Mouse (Mus musculus) brown adipose tissue, adult 24 weeks (tissue): ENCODE data around the gene Cmtm3. TPM values are rescaled to one million over a fixed set of nuclear protein-coding genes. Genes with fewer than 3 reads are reported as not detected.

ENCODE experiments used
- H3K27ac ChIP-seq: fragments of 200-500 bp; replicated peaks from 2 replicates; pipeline ENCODE4 v1.5.1; 2012; ENCODE audit warnings: low read depth, mild to moderate bottlenecking, low read length
- H3K4me1 ChIP-seq: fragments of 200-500 bp; 2 replicates; pipeline ENCODE4 v1.6.1; 2012; ENCODE audit warnings: low read length, mixed read lengths; ENCODE audit not compliant: control insufficient read depth, insufficient read depth, insufficient read length
- H3K4me3 ChIP-seq: fragments of 200-500 bp; 2 replicates; pipeline ENCODE4 v1.5.1; 2012; ENCODE audit warnings: low read depth, mild to moderate bottlenecking, low read length, moderate library complexity; ENCODE audit not compliant: insufficient read depth
- polyA plus RNA-seq: library from polyadenylated mRNA; stranded (reverse); fragments of >200 nt; gene quantifications from 2 replicates; pipeline ENCODE4 v1.2.4, GENCODE M21; 2012; ENCODE audit not compliant: missing spikeins, insufficient read depth, insufficient read length

Cmtm3 gene
- polyA plus RNA-seq, 1 experiment, result 15.1 TPM

DNA sequence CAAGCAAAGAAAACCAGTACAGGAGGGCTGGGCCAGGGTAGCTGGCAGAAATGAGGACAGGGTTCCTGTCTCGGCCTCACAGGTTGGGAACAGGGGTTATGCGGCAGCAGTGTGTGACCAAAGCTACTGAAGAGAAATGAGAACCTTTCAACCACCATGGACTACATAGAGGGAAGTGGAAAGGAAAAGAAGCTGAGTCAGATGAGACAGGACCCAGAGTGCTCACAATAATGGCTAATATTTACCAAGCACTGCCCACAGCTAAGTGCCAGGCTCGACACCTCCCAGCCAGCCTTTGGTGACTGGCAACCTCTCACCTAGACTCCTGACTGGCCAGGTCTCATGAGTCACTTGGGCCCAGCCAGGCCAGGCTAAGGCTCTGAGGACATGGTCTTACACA is 44.8 kb downstream of the Cmtm3 start:
- Histone ChIP-seq H3K4me1 (peaks cover 46% of the 10 kb centered on the region), H3K27ac (peak overlapping the region; percentile 97), H3K4me3 (0 out of 2 replicates have a peak overlapping the region, but pooled peaks have one; percentile 8)

DNA sequence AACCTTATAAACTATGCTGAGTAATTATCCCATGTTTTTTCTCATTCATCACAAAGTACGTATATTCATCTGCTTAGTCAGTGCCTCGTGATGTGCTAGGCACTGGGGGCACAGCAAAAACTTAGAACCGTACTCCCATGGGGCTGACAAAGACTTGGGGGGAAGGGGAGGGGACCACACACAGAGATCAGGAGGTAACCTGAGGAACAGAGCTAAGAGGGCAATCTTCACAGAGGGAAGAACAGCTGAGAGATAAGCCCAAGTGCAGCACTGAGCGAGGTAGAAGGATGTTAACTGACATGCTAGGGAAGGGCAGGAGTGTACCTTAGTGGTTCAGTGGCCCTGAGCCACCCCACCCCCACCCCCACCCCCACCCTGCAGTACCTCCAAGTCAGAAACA is 47.5 kb downstream of the Cmtm3 start:
- H3K27ac ChIP-seq, result 0 out of 2 replicates have a peak overlapping the region, but pooled peaks have one; percentile 16
- peaks cover 41% of the 10 kb centered on the region for H3K4me1 ChIP-seq
- H3K4me3 ChIP-seq, result no peak overlapping the region

DNA sequence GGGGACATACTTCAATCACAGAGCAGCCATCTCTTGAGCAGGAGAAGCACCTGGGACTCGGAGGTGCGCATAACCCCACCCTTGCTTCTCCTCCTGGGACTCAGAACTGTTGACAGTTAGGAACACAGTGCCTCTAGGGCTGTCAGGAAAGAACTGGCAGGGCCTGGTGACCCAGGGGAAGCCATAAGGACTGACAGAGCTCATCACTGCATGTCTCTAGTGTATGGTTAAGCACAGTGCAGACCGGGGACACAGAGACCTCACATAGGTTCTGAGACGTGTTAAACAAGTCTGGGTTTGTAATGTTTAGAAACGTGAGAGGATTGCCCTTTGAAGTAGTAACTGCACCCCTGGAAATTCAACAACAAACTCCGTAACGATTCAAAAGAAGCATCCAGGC is 48.3 kb downstream of the Cmtm3 start:
- H3K4me1 ChIP-seq, result peaks cover 38% of the 10 kb centered on the region
- H3K27ac ChIP-seq, result peak overlapping the region; percentile 86
- H3K4me3 ChIP-seq, result no peak overlapping the region

DNA sequence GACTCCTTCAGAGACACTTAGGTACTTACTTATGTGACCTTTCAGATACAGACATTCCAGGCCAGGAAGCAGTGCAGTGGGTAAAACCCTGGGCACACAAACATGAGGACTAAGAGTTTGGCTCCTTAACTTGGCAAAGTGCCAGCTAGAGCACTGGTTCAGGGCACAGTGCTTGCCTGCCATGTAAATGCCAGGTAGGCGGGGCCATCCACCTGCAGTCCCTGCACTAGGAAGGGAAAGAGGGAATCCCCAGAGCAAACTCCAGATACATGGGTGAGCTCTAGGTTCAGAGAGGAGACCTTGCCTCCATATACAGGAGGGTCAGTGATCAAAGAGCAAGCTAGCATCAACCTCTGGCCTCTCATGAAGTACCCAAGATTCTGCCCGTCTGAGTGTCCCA is 48.8 kb downstream of the Cmtm3 start:
- Histone ChIP-seq H3K27ac (peak overlapping the region; percentile 86), H3K4me1 (peaks cover 34% of the 10 kb centered on the region), H3K4me3 (no peak overlapping the region)

DNA sequence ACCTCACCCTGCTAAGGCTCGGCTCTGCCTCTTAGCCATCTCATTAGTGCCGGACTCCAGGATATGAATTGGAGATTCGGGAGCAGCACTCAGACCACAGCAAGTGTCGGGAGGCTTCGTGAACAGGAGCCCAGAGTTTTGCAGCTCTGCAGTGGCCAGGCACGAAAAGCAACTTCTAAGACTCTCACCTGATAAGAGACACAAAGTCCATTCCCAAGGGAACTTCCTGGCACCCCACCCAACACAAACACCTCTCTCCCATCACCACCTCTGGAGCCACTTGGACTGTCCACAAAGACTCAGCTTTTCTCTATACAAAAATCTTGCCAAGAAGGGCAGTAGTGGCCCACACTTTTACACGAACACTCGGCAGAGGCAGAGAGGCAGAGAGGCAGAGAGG is 51.0 kb downstream of the Cmtm3 start:
- no peak overlapping the region for H3K4me3 ChIP-seq
- peak overlapping the region; percentile 3; the same call in 1 of the 2 replicates for H3K27ac ChIP-seq
- peaks cover 23% of the 10 kb centered on the region for H3K4me1 ChIP-seq

DNA sequence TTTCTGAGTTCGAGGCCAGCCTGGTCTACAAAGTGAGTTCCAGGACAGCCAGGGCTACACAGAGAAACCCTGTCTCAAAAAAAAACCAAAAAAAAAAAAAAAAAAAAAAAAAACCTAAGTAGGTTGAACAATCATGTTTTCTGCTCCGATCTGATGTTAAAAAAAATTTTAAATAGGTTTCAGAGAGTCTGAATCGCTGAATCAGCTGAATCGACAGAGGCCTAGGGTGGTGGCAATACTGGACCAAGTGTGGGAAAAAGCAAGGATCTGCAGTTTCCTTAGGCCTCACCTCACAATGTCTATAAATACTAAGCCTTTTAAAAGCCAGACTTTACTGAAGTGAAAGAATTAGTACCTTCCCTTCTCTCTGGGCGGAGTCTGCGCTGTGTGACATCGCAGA is 53.9 kb downstream of the Cmtm3 start:
- Histone ChIP-seq H3K4me1 (peaks cover 4% of the 10 kb centered on the region), H3K4me3 (no peak overlapping the region), H3K27ac (no peak overlapping the region)

DNA sequence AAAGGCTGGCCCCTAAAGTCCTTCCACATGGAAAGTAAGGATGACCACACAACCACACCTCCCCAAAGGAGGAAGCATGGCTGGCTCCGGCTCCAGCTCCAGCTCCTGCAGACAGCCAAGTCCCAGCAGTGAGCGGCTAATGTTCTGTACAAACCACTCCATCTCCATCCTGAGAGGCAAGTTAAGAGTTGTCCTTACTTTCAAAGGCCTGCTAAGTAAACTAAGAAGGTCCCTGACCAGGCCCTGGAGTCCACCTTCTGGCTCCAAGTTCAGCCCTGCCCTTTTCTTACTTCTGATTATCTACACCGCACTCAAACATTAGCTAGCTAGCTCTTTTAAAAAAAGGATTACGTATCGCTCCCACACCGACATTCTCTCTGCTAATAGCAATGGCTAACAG is 54.6 kb downstream of the Cmtm3 start:
- peaks cover 4% of the 10 kb centered on the region for H3K4me1 ChIP-seq
- H3K4me3 ChIP-seq, result peak overlapping the region; percentile 23; the same call in 1 of the 2 replicates
- H3K27ac ChIP-seq, result no peak overlapping the region

DNA sequence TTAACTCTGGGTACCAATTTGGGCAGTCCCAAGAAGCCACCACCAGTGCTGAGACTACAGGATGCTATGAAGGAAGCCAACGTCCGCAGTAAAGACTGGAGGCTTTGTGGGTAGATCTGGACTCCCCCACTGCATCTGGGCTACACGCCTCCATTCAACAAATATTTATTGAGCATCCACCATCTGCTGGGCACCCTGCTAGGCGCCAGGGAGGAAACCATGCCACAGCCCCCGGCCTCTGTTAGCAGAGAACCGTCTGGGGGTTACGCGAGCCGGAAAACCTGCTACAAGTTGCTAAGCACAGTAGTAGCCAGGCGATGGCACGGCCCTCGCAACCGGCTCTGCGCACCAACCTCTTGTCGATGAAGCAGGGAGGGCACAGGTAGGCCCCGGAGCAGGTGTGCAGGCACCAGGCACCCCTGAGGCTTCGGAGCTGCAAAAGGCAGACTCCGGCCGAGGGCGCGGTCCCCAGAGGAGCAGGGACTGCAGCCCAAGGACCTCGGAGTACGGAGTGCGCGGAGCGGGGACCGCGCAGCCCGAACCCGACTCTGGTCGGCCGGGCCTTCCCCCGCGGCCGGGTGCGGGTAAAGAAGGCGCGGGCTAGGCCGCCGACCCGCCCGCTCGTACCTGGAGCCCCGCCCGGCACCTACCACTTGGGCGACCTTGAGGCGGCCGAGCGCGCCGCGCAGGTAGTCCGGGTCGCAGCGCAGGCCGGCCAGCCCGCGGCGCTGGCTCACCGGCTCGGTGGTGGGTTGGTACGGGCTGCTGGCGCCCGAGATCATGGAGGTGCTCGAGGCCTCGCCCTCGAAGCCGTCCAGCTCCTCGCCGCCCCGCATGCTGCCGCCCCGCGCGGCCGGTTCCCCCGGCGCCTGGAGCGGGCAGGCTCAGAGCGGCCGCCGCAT is 55.8 kb downstream of the Cmtm3 start:
- peaks cover 4% of the 10 kb centered on the region for H3K4me1 ChIP-seq
- peak overlapping the region; percentile 79 for H3K27ac ChIP-seq
- peak overlapping the region; percentile 97 for H3K4me3 ChIP-seq

DNA sequence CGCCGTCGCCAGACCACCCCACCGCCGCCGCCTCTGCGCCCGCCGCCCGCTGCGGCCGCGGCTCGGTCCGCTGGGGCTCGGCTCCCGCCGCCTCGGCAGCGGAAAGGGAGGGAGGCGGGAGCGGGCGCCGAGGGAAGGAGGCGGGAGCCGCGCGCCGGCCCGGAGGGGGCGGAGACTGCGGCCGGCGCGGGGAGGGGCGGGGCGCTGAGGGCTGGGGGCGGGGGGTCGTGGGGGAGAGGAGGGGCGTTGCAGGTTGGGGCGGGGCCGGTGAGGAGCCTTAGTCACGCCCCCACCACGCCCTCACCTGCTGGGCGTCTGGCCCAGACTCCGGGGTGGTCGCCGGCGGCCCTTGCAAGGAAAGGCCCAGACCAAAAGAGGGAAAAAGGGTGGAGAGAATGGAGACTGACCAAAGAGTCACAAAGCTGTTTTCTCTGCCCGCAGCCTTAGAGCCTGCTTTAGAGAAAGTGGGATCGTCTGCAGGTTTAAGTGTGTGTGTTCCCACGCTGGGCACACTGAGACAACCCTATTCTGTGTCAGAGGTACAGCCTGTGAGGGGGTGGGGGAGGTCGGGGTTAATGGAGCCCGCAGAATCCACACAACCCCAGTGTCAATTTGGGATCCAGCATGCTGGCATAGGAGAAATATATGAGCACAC is 56.6 kb downstream of the Cmtm3 start, which contains the start of gene Cmtm4:
Gene Cmtm4, minus strand, starts transcription at position 105 of the 655 bp plus-strand sequence.
- peaks cover 4% of the 10 kb centered on the region for H3K4me1 ChIP-seq
- H3K4me3 ChIP-seq, result peak within 1 kb of the TSS; percentile 97
- H3K27ac ChIP-seq, result peak within 1 kb of the TSS; percentile 79

Other genes with a start within 250 kb of the Cmtm3 start
- 53.4 and 61.0 TPM in 2 replicates for gene Cdh5, start 237.8 kb upstream of the Cmtm3 start, polyA plus RNA-seq
- gene Bean1, start 169.0 kb upstream of the Cmtm3 start, polyA plus RNA-seq, result 0.54 TPM in 1 of 2 replicates, not detected in the other
- gene Tk2, start 90.9 kb upstream of the Cmtm3 start, polyA plus RNA-seq, result 13.1 and 16.8 TPM in 2 replicates
- gene Cklf, start 88.5 kb upstream of the Cmtm3 start, polyA plus RNA-seq, result 3.8 TPM in 1 of 2 replicates, not detected in the other
- not detected in 2 replicates for gene Cmtm2a, start 46.2 kb upstream of the Cmtm3 start, polyA plus RNA-seq
- not detected in 2 replicates for gene Gm45711, start 29.3 kb upstream of the Cmtm3 start, polyA plus RNA-seq
- gene Cmtm1, start 29.3 kb upstream of the Cmtm3 start, polyA plus RNA-seq, result not detected in 2 replicates
- not detected in 2 replicates for gene Gm11020, start 17.8 kb upstream of the Cmtm3 start, polyA plus RNA-seq
- not detected in 2 replicates for gene Cmtm2b, start 17.2 kb upstream of the Cmtm3 start, polyA plus RNA-seq
- gene Cmtm4, start 56.4 kb downstream of the Cmtm3 start, polyA plus RNA-seq, result 21.5 and 32.4 TPM in 2 replicates
- gene Dync1li2, start 103.6 kb downstream of the Cmtm3 start, polyA plus RNA-seq, result 29.1 and 29.3 TPM in 2 replicates
- gene Terb1, start 170.5 kb downstream of the Cmtm3 start, polyA plus RNA-seq, result not detected in 2 replicates
- gene Nae1, start 195.2 kb downstream of the Cmtm3 start, polyA plus RNA-seq, result 33.8 and 36.6 TPM in 2 replicates
- 2.8 and 3.6 TPM in 2 replicates for gene Car7, start 195.3 kb downstream of the Cmtm3 start, polyA plus RNA-seq